8 mouse cellular contexts compared by ENCODE assay signal in the genomic region with DNA sequence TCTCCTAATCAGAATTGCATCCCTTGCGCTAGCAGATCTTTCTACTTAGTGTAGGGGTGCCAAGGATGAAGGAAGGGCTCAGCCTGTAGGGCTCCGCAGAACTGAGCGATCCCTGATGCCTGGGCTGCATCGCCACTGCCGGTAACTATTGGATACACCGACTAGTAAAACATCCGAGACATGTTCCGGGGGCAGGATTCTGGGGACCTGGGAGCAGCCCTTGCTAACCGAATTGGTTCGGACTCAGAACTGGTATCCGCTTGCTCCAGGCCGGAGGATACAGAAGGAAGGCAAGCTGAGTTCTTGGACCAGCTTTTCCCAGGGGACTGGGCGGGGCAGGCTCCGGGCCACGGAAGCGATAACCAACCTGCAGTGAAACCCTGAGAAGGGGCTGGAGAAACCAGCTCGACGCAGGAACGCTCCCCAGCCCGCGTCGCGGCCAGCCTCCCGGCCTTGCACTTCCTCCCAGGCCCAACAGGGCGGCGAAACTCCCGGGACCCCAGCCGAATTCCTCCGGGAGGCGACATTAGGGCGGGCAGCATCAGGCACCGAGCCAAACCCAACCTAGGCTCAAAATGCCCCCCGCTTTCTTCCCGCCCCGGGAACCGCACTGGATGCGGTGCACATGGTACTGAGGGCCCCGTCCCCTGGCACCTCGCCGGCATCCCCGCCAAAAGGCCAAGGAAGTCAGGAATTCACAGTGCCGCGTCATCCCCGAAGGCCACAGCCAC.
DNase-seq lines count a peak whose midpoint lies in the region; ATAC-seq and TF ChIP-seq lines count a peak whose summit lies in the region.

No protein-coding gene starts in this region.

- H3K27me3 ChIP-seq in G1E (ENCODE audit: insufficient read depth, low read length) = peaks cover 98% of the 10 kb centered on the region
- H3K27me3 ChIP-seq in erythroblast, embryonic 14.5 days (ENCODE audit: control insufficient read depth) = peaks cover 100% of the 10 kb centered on the region

- intact Hi-C loops in gastrocnemius, postnatal 36 days (cut with DNase I) = no loop called here

- peaks cover 8% of the 10 kb centered on the region; the same call in 1 of the 2 replicates for H3K9me3 ChIP-seq in G1E (replicated peaks)
- peaks cover 50% of the 10 kb centered on the region for H3K9me3 ChIP-seq in erythroblast, embryonic 14.5 days (ENCODE audit: control insufficient read depth, low read length)

- DNase-seq in gastrocnemius, adult 18-20 months (ENCODE audit: low spot score) = peak; percentile 18
- no peak for DNase-seq in gastrocnemius, postnatal 36 days
- DNase-seq in G1E (ENCODE audit: low spot score) = no peak
- peak; percentile 46 for DNase-seq in kidney, adult 18-20 months
- peak; percentile 54 for DNase-seq in lung, postnatal 10 days
- DNase-seq in testis, postnatal 10 days (ENCODE audit: low spot score) = peak; percentile 69
- DNase-seq in layer of hippocampus, postnatal 36 days = no peak

- TF ChIP-seq CTCF in G1E (IDR thresholded peaks at IDR 0.05; ENCODE audit: low read depth, low read length) = no peak

- no peaks in the 10 kb centered on the region for H3K36me3 ChIP-seq in G1E (replicated peaks)
- H3K36me3 ChIP-seq in erythroblast, embryonic 14.5 days (ENCODE audit: control insufficient read depth) = no peaks in the 10 kb centered on the region

- peaks cover 46% of the 10 kb centered on the region for H3K4me1 ChIP-seq in G1E (ENCODE audit: insufficient read depth, low read depth, low read length)
- H3K4me1 ChIP-seq in erythroblast, embryonic 14.5 days (ENCODE audit: control insufficient read depth) = peaks cover 43% of the 10 kb centered on the region

- no peak for ATAC-seq in G1E (ENCODE audit: extremely low read depth, insufficient number of reproducible peaks, low FRiP score, poor library complexity, severe bottlenecking)

- H3K4me3 ChIP-seq in G1E (ENCODE audit: low read depth, low read length) = peak overlapping the region; percentile 71; the same call in 1 of the 2 replicates
- peak overlapping the region; percentile 47 for H3K4me3 ChIP-seq in erythroblast, embryonic 14.5 days (replicated peaks)

Comparison
In these comparisons a context has a peak if more than half of its experiments do, and no peak if none do; other contexts are left out.
1. DNase-seq: peak in gastrocnemius, adult 18-20 months (single experiment), kidney, adult 18-20 months (single experiment), lung, postnatal 10 days (single experiment) and testis, postnatal 10 days (single experiment); none in gastrocnemius, postnatal 36 days (0 of 2), G1E (single experiment) and layer of hippocampus, postnatal 36 days (0 of 2).